Comparison of ENCODE assay signal across 8 mouse cellular contexts in genomic region chr2:51934574-51935334, GRCm38 (mm10). TPM values are rescaled to one million over a fixed set of nuclear protein-coding genes. Genes with fewer than 3 reads are reported as not detected.
DNase-seq lines count a peak whose midpoint lies in the region; ATAC-seq and TF ChIP-seq lines count a peak whose summit lies in the region.

Rbm43 (minus strand) TSS chr2:51935163.

- H3K27ac ChIP-seq in cerebellum, adult 2 months (ENCODE audit: insufficient read depth, low read length): peak within 1 kb of the TSS; percentile 6
- no peak within 1 kb of the TSS for H3K27ac ChIP-seq in forebrain, embryonic 16.5 days (ENCODE audit: low read length)
- H3K27ac ChIP-seq in neural tube, embryonic 15.5 days (replicated peaks): 0 out of 2 replicates have a peak within 1 kb of the TSS, but pooled peaks have one; percentile 33

- no peaks in the 10 kb centered on the region for H3K27me3 ChIP-seq in cerebellum, adult 2 months (ENCODE audit: control insufficient read depth, insufficient read depth, low read length)
- 0 out of 2 replicates have a peak, but pooled peaks cover 2% of the 10 kb centered on the region for H3K27me3 ChIP-seq in forebrain, embryonic 16.5 days (replicated peaks; ENCODE audit: control insufficient read depth, insufficient read depth, low read length)
- no peaks in the 10 kb centered on the region for H3K27me3 ChIP-seq in neural tube, embryonic 15.5 days (replicated peaks)

- H3K9ac ChIP-seq in forebrain, embryonic 16.5 days (replicated peaks; ENCODE audit: low read depth, low read length): peak within 1 kb of the TSS; percentile 69
- H3K9ac ChIP-seq in neural tube, embryonic 15.5 days (replicated peaks): peak within 1 kb of the TSS; percentile 57

- H3K4me1 ChIP-seq in cerebellum, adult 2 months (ENCODE audit: control insufficient read depth, insufficient read depth, low read length): peaks cover 4% of the 10 kb centered on the region; the same call in 1 of the 2 replicates
- peaks cover 3% of the 10 kb centered on the region; the same call in 1 of the 2 replicates for H3K4me1 ChIP-seq in forebrain, embryonic 16.5 days (replicated peaks; ENCODE audit: control insufficient read depth, insufficient read depth, low read length)
- peaks cover 13% of the 10 kb centered on the region for H3K4me1 ChIP-seq in lung, adult 2 months (ENCODE audit: control insufficient read depth, insufficient read depth, low read length)
- H3K4me1 ChIP-seq in neural tube, embryonic 15.5 days: peaks cover 15% of the 10 kb centered on the region; the same call in 1 of the 2 replicates

- no peaks in the 10 kb centered on the region for H3K9me3 ChIP-seq in forebrain, embryonic 16.5 days (ENCODE audit: control insufficient read depth, low read length)
- no peaks in the 10 kb centered on the region for H3K9me3 ChIP-seq in neural tube, embryonic 15.5 days (replicated peaks)

- TF ChIP-seq CTCF in cerebellum, adult 2 months (IDR thresholded peaks at IDR 0.05; ENCODE audit: borderline replicate concordance, insufficient read depth, low read depth, low read length): peak; percentile 42; the same call in 1 of the 2 replicates
- TF ChIP-seq CTCF in lung, adult 2 months (IDR thresholded peaks at IDR 0.05; ENCODE audit: insufficient read depth, low read length): no peak

- peak within 1 kb of the TSS; percentile 76 for H3K4me2 ChIP-seq in forebrain, embryonic 16.5 days (ENCODE audit: low read length)
- peak within 1 kb of the TSS; percentile 95 for H3K4me2 ChIP-seq in neural tube, embryonic 15.5 days

- WGBS in cerebellum, adult 2 months: under 1% methylated on average over 48 of the region's 48 CpGs
- under 1% methylated on average over 48 of the region's 48 CpGs for WGBS in forebrain, embryonic 16.5 days
- under 1% methylated on average over 48 of the region's 48 CpGs for WGBS in lung, adult 2 months
- WGBS in neural tube, embryonic 15.5 days: 1% methylated on average over 48 of the region's 48 CpGs

- 0 out of 2 replicates have a peak, but pooled peaks have one; percentile 36 for TF ChIP-seq POLR2A in cerebellum, adult 2 months (IDR thresholded peaks at IDR 0.05; ENCODE audit: borderline replicate concordance, insufficient read depth, low read length)
- no peak for TF ChIP-seq POLR2A in lung, adult 2 months (IDR thresholded peaks at IDR 0.05; ENCODE audit: borderline replicate concordance, extremely low read depth, low read depth, low read length)

- intact Hi-C loops in heart, postnatal 25 days (cut with DNase I): loop anchor here (2.0 kb wide), 1 partner anchor 142 kb away; no protein-coding TSS in a partner anchor

- DNase-seq in MEL-GATA-1-ER (ENCODE audit: extremely low read depth, low read depth): peak; percentile 79
- DNase-seq in cerebellum, adult 2 months: peak; percentile 80 to 85
- DNase-seq in heart, postnatal 25 days (ENCODE audit: low spot score): peak; percentile 56
- peak; percentile 59 to 74 for DNase-seq in layer of hippocampus, adult 18-20 months (ENCODE audit: low spot score in 2 of 2)
- DNase-seq in lung, adult 2 months: peak; percentile 78
- DNase-seq in testis, postnatal 14 days (ENCODE audit: low spot score): peak; percentile 61

- peak; percentile 92 for ATAC-seq in forebrain, embryonic 16.5 days
- peak; percentile 92 for ATAC-seq in neural tube, embryonic 15.5 days (ENCODE audit: low FRiP score)

- H3K36me3 ChIP-seq in forebrain, embryonic 16.5 days (ENCODE audit: control insufficient read depth, insufficient read depth): no peaks in the 10 kb centered on the region
- no peaks in the 10 kb centered on the region for H3K36me3 ChIP-seq in neural tube, embryonic 15.5 days

- peak within 1 kb of the TSS; percentile 86 for H3K4me3 ChIP-seq in cerebellum, adult 2 months (replicated peaks; ENCODE audit: insufficient read depth, low read depth, low read length)
- peak within 1 kb of the TSS; percentile 64 for H3K4me3 ChIP-seq in forebrain, embryonic 16.5 days (replicated peaks; ENCODE audit: low read length)
- H3K4me3 ChIP-seq in lung, adult 2 months (replicated peaks; ENCODE audit: extremely low read depth, low read depth, low read length): peak within 1 kb of the TSS; percentile 64
- H3K4me3 ChIP-seq in neural tube, embryonic 15.5 days (replicated peaks): peak within 1 kb of the TSS; percentile 59

RNA-seq across cellular contexts. Expression of gene Rbm43, which starts in this region (rescaled TPM):
- polyA plus RNA-seq in cerebellum, adult 2 months (2012; rRNA removed): 18.8 and 19.8 TPM in 2 replicates
- polyA plus RNA-seq in forebrain, embryonic 16.5 days (2015; fragmentation: Nextera tagmentation; extraction: Ambion mirVana): 6.1 and 6.8 TPM in 2 replicates
- 1 to 10 TPM; 3.9 to 4.4 TPM for total RNA-seq in heart, postnatal 25 days (2021)
- total RNA-seq in layer of hippocampus, adult 18-20 months (2021): 10 to 100 TPM; 20.7 to 21.8 TPM
- polyA plus RNA-seq in lung, adult 2 months (2012; rRNA removed): 10.6 and 12.2 TPM in 2 replicates
- polyA plus RNA-seq in neural tube, embryonic 15.5 days (2015; fragmentation: Nextera tagmentation; extraction: Ambion mirVana): 6.7 and 12.1 TPM in 2 replicates

Comparison
In these comparisons a context has a peak if more than half of its experiments do, and no peak if none do; other contexts are left out.
1. RNA of gene Rbm43 (total RNA-seq): 20.7 to 21.8 TPM in layer of hippocampus, adult 18-20 months; 3.9 to 4.4 TPM in heart, postnatal 25 days; every median in the first group is over 4 times any median in the second.
2. Peak in every context shown above with its lines, with median percentiles within 50 percentile points of each other: DNase-seq and H3K4me3 ChIP-seq.